Mouse (Mus musculus): ENCODE data around the gene Myo1g. TPM values are rescaled to one million over a fixed set of nuclear protein-coding genes. Genes with fewer than 3 reads are reported as not detected.

The Myo1g gene
- polyA plus RNA-seq, 1 experiment from 2014 or later: 0.43 TPM

GRCm38 (mm10) chr11:6487496-6487895 lies 33.3 kb downstream of the Myo1g start:
- no peak overlapping the region for H3K27ac ChIP-seq (ENCODE audit: low read depth, low read length)
- H3K36me3 ChIP-seq (ENCODE audit: control insufficient read depth, insufficient read depth, low read length): no peaks in the 10 kb centered on the region
- ATAC-seq (ENCODE audit: low FRiP score) (no peak), DNase-seq (ENCODE audit: low spot score) (no peak)
- no peaks in the 10 kb centered on the region for H3K9me3 ChIP-seq (ENCODE audit: control insufficient read depth, low read length)
- H3K4me2 ChIP-seq (replicated peaks; ENCODE audit: low read depth, low read length): no peak overlapping the region
- no peak overlapping the region for H3K4me3 ChIP-seq (ENCODE audit: low read depth, low read length)
- WGBS: 68% methylated on average over 7 of the region's 7 CpGs
- H3K27me3 ChIP-seq (ENCODE audit: control insufficient read depth, insufficient read depth, low read length): no peaks in the 10 kb centered on the region
- no peak overlapping the region for H3K9ac ChIP-seq (ENCODE audit: low read depth, low read length)
- H3K4me1 ChIP-seq (replicated peaks; ENCODE audit: control insufficient read depth, insufficient read depth, low read length): no peaks in the 10 kb centered on the region

- H3K36me3 ChIP-seq (ENCODE audit: control insufficient read depth, insufficient read depth, low read length): no peaks in the 10 kb centered on the region
Observed at GRCm38 (mm10) chr11:6486916-6487315, 33.8 kb downstream of the Myo1g start.

GRCm38 (mm10) chr11:6484244-6484959 lies 36.4 kb downstream of the Myo1g start:
- ATAC-seq (ENCODE audit: low FRiP score) (no peak), DNase-seq (ENCODE audit: low spot score) (no peak)
- Histone ChIP-seq H3K27ac (ENCODE audit: low read depth, low read length) (no peak overlapping the region), H3K27me3 (ENCODE audit: control insufficient read depth, insufficient read depth, low read length) (no peaks in the 10 kb centered on the region), H3K4me1 (replicated peaks; ENCODE audit: control insufficient read depth, insufficient read depth, low read length) (no peaks in the 10 kb centered on the region), H3K36me3 (ENCODE audit: control insufficient read depth, insufficient read depth, low read length) (no peaks in the 10 kb centered on the region), H3K4me3 (ENCODE audit: low read depth, low read length) (no peak overlapping the region), H3K9me3 (ENCODE audit: control insufficient read depth, low read length) (no peaks in the 10 kb centered on the region), H3K9ac (ENCODE audit: low read depth, low read length) (no peak overlapping the region), H3K4me2 (replicated peaks; ENCODE audit: low read depth, low read length) (no peak overlapping the region)
- WGBS: 59% methylated on average over 3 of the region's 3 CpGs

More at GRCm38 (mm10) chr11:6486916-6487315, 33.8 kb downstream of the Myo1g start:
- Histone ChIP-seq H3K27me3 (ENCODE audit: control insufficient read depth, insufficient read depth, low read length) (no peaks in the 10 kb centered on the region), H3K4me2 (replicated peaks; ENCODE audit: low read depth, low read length) (no peak overlapping the region), H3K9ac (ENCODE audit: low read depth, low read length) (no peak overlapping the region), H3K9me3 (ENCODE audit: control insufficient read depth, low read length) (no peaks in the 10 kb centered on the region), H3K4me1 (replicated peaks; ENCODE audit: control insufficient read depth, insufficient read depth, low read length) (no peaks in the 10 kb centered on the region), H3K27ac (ENCODE audit: low read depth, low read length) (no peak overlapping the region), H3K4me3 (ENCODE audit: low read depth, low read length) (no peak overlapping the region)
- DNase-seq (ENCODE audit: low spot score): no peak
- WGBS: 69% methylated on average over 6 of the region's 6 CpGs
- no peak for ATAC-seq (ENCODE audit: low FRiP score)

GRCm38 (mm10) chr11:6483103-6483502 lies 37.7 kb downstream of the Myo1g start:
- no peaks in the 10 kb centered on the region for H3K9me3 ChIP-seq (ENCODE audit: control insufficient read depth, low read length)
- no peak overlapping the region for H3K27ac ChIP-seq (ENCODE audit: low read depth, low read length)
- no peak overlapping the region for H3K9ac ChIP-seq (ENCODE audit: low read depth, low read length)
- H3K4me1 ChIP-seq (replicated peaks; ENCODE audit: control insufficient read depth, insufficient read depth, low read length): no peaks in the 10 kb centered on the region
- no peak overlapping the region for H3K4me3 ChIP-seq (ENCODE audit: low read depth, low read length)
- ATAC-seq (ENCODE audit: low FRiP score) (no peak), DNase-seq (ENCODE audit: low spot score) (no peak)
- WGBS: 81% methylated on average over 2 of the region's 2 CpGs
- H3K27me3 ChIP-seq (ENCODE audit: control insufficient read depth, insufficient read depth, low read length): no peaks in the 10 kb centered on the region
- no peaks in the 10 kb centered on the region for H3K36me3 ChIP-seq (ENCODE audit: control insufficient read depth, insufficient read depth, low read length)
- no peak overlapping the region for H3K4me2 ChIP-seq (replicated peaks; ENCODE audit: low read depth, low read length)

- Histone ChIP-seq H3K4me2 (replicated peaks; ENCODE audit: low read depth, low read length) (no peak overlapping the region), H3K9ac (ENCODE audit: low read depth, low read length) (no peak overlapping the region), H3K4me1 (replicated peaks; ENCODE audit: control insufficient read depth, insufficient read depth, low read length) (no peaks in the 10 kb centered on the region), H3K27ac (ENCODE audit: low read depth, low read length) (no peak overlapping the region), H3K4me3 (ENCODE audit: low read depth, low read length) (no peak overlapping the region), H3K9me3 (ENCODE audit: control insufficient read depth, low read length) (no peaks in the 10 kb centered on the region), H3K27me3 (ENCODE audit: control insufficient read depth, insufficient read depth, low read length) (no peaks in the 10 kb centered on the region), H3K36me3 (ENCODE audit: control insufficient read depth, insufficient read depth, low read length) (no peaks in the 10 kb centered on the region)
- 82% methylated on average over 6 of the region's 6 CpGs for WGBS
- no peak for ATAC-seq (ENCODE audit: low FRiP score)
- no peak for DNase-seq (ENCODE audit: low spot score)
Observed at GRCm38 (mm10) chr11:6481669-6482185, 39.0 kb downstream of the Myo1g start.

- 83% methylated on average over 13 of the region's 13 CpGs for WGBS
- H3K27ac ChIP-seq (ENCODE audit: low read depth, low read length): no peak overlapping the region
- DNase-seq (ENCODE audit: low spot score) (no peak), ATAC-seq (ENCODE audit: low FRiP score) (no peak)
- H3K4me1 ChIP-seq (replicated peaks; ENCODE audit: control insufficient read depth, insufficient read depth, low read length): no peaks in the 10 kb centered on the region
- no peak overlapping the region for H3K9ac ChIP-seq (ENCODE audit: low read depth, low read length)
- no peaks in the 10 kb centered on the region for H3K27me3 ChIP-seq (ENCODE audit: control insufficient read depth, insufficient read depth, low read length)
- no peak overlapping the region for H3K4me2 ChIP-seq (replicated peaks; ENCODE audit: low read depth, low read length)
- no peaks in the 10 kb centered on the region for H3K36me3 ChIP-seq (ENCODE audit: control insufficient read depth, insufficient read depth, low read length)
- H3K9me3 ChIP-seq (ENCODE audit: control insufficient read depth, low read length): no peaks in the 10 kb centered on the region
- no peak overlapping the region for H3K4me3 ChIP-seq (ENCODE audit: low read depth, low read length)
Observed at GRCm38 (mm10) chr11:6480681-6481405, 39.9 kb downstream of the Myo1g start.

GRCm38 (mm10) chr11:6480191-6480590 lies 40.6 kb downstream of the Myo1g start:
- Histone ChIP-seq H3K9me3 (ENCODE audit: control insufficient read depth, low read length) (no peaks in the 10 kb centered on the region), H3K27ac (ENCODE audit: low read depth, low read length) (no peak overlapping the region), H3K4me2 (replicated peaks; ENCODE audit: low read depth, low read length) (no peak overlapping the region), H3K4me1 (replicated peaks; ENCODE audit: control insufficient read depth, insufficient read depth, low read length) (no peaks in the 10 kb centered on the region), H3K27me3 (ENCODE audit: control insufficient read depth, insufficient read depth, low read length) (no peaks in the 10 kb centered on the region), H3K4me3 (ENCODE audit: low read depth, low read length) (no peak overlapping the region), H3K36me3 (ENCODE audit: control insufficient read depth, insufficient read depth, low read length) (no peaks in the 10 kb centered on the region), H3K9ac (ENCODE audit: low read depth, low read length) (no peak overlapping the region)
- ATAC-seq (ENCODE audit: low FRiP score) (no peak), DNase-seq (ENCODE audit: low spot score) (no peak)
- 70% methylated on average over 7 of the region's 7 CpGs for WGBS

- no peak overlapping the region for H3K9ac ChIP-seq (ENCODE audit: low read depth, low read length)
- no peaks in the 10 kb centered on the region for H3K27me3 ChIP-seq (ENCODE audit: control insufficient read depth, insufficient read depth, low read length)
- ATAC-seq (ENCODE audit: low FRiP score) (no peak), DNase-seq (ENCODE audit: low spot score) (no peak)
- peaks cover 1% of the 10 kb centered on the region for H3K4me1 ChIP-seq (replicated peaks; ENCODE audit: control insufficient read depth, insufficient read depth, low read length)
- 65% methylated on average over 2 of the region's 2 CpGs for WGBS
- H3K4me3 ChIP-seq (ENCODE audit: low read depth, low read length): no peak overlapping the region
- H3K9me3 ChIP-seq (ENCODE audit: control insufficient read depth, low read length): no peaks in the 10 kb centered on the region
- H3K27ac ChIP-seq (ENCODE audit: low read depth, low read length): no peak overlapping the region
- H3K4me2 ChIP-seq (replicated peaks; ENCODE audit: low read depth, low read length): no peak overlapping the region
- no peaks in the 10 kb centered on the region for H3K36me3 ChIP-seq (ENCODE audit: control insufficient read depth, insufficient read depth, low read length)
Observed at GRCm38 (mm10) chr11:6479231-6479630, 41.5 kb downstream of the Myo1g start.

- DNase-seq (ENCODE audit: low spot score) (no peak), ATAC-seq (ENCODE audit: low FRiP score) (no peak)
- no peak overlapping the region for H3K4me3 ChIP-seq (ENCODE audit: low read depth, low read length)
- no peak overlapping the region for H3K9ac ChIP-seq (ENCODE audit: low read depth, low read length)
- no peaks in the 10 kb centered on the region for H3K27me3 ChIP-seq (ENCODE audit: control insufficient read depth, insufficient read depth, low read length)
- H3K27ac ChIP-seq (ENCODE audit: low read depth, low read length): no peak overlapping the region
- 94% methylated on average over 1 of the region's 1 CpGs for WGBS
- H3K4me1 ChIP-seq (replicated peaks; ENCODE audit: control insufficient read depth, insufficient read depth, low read length): peaks cover 5% of the 10 kb centered on the region
- H3K36me3 ChIP-seq (ENCODE audit: control insufficient read depth, insufficient read depth, low read length): no peaks in the 10 kb centered on the region
- no peaks in the 10 kb centered on the region for H3K9me3 ChIP-seq (ENCODE audit: control insufficient read depth, low read length)
- no peak overlapping the region for H3K4me2 ChIP-seq (replicated peaks; ENCODE audit: low read depth, low read length)
Observed at GRCm38 (mm10) chr11:6477350-6477749, 43.4 kb downstream of the Myo1g start.

Measured in hindbrain, embryonic 11.5 days (tissue).